Mouse (Mus musculus): ENCODE measurements around the gene 1600014C23Rik. TPM values are rescaled to one million over a fixed set of nuclear protein-coding genes. Genes with fewer than 3 reads are reported as not detected.

1600014C23Rik gene
- total RNA-seq, 1 experiment from 2014 or later: not detected

DNA sequence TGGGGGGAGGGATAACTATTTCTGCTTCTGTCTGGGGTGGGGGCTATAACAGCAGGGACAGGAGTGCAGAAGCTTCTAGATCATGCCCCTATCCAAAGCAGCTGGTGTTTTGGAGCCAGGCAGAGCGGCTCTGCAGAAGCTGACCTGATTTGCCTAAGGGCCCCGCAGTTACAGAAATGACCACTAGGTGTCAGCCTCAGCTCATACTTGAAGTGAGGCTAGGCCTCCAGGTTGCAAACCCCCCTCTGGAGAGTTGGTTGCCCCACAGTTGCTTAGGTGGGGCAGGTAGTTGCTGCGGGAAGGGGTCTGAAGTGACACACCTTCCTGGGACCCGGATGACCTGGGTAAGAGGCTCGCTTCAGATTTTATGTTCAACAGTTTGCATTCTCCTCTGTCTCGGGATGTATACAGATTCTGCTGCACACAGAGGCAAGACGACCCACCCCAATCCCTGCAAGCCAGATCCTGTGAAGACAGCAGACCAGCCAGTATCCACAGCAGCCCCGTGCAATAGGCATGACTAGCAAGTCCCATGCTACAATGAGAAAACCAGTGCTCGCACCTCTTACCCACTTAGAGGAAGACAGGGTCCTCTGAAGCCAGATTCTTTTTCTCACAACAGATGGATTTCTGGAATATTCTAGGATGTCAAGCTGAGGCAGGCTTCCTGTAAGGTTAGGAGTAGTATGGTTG is 2.3 kb downstream of the 1600014C23Rik start:
- ATAC-seq (ENCODE audit: extremely low read depth, insufficient number of reproducible peaks, low FRiP score, poor library complexity, severe bottlenecking): peak; percentile 61

DNA sequence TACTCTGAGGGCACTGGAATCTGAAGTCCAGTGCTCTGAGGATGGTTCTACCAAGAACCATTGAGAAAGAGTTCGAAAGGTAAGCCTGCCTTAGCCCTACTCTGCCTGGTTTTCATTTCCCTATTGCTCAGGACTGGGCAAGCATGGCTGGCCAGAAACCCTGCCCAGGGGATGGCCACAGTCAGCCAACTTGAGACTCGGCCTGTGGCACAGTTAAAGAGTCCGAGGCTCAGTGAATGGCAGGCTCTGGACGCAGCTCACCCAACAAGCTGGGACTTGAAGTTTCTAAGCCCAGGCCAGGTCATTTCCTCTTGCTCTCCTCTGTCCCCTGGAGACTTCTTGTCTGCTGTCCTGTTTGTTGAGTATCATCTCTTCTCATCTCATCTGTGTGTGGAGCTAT is 2.9 kb downstream of the 1600014C23Rik start:
- ATAC-seq (ENCODE audit: extremely low read depth, insufficient number of reproducible peaks, low FRiP score, poor library complexity, severe bottlenecking): no peak

DNA sequence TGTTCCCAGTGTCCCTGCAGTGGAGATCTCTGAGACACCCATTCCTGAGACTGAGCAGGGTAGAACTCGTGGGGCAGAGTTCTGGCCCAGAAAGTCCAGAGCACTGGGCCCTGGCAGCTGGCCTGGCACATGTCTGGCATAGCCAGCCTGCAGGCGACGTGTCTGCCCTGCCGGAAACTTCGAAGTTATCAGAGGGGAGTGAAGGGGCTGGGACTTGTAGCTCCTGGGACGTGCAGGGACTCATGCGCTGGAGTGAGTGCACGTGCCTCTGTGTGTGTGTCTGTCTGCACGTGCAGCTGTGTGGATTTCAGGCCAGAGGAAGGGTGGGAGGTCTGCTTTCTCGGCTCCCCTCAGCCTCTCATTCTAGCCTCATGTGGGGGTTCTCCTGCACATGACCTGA is 4.3 kb downstream of the 1600014C23Rik start:
- ATAC-seq (ENCODE audit: extremely low read depth, insufficient number of reproducible peaks, low FRiP score, poor library complexity, severe bottlenecking): no peak

DNA sequence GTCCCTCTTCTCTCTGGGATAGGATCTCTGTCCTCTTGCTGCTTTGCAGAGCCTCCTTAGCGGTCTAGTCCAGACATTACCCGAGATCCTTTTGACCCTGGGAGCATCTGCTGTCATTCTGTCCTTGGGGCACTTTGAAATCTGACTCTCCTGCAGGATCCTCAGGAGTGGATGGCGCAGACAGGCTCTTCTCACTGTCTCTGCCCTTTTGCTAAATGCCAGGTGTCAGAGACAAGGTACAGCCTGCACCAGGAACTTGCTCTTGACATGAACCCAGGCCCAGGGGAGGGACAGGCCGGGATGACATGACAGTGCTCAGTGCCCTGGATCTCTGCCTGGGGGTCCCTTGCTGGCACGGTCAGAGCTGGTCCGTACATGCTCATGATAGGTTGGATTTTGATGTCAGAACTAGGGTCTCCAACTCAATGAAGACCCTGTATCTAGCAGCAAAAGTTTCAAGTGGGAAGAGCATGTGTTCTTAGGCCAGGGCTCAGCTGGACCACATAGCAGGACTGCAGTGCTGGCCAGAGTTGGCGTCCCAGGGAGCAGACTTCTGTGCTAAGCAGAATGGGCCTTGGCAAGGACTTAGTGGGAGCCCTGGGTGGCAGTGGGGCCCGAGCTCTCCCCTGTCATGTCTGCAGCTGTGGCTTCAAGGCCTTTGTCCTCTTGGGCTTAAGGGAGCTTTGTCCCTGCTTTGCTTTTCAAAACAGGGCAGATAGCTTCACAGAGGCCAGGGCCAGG is 5.5 kb downstream of the 1600014C23Rik start:
- ATAC-seq (ENCODE audit: extremely low read depth, insufficient number of reproducible peaks, low FRiP score, poor library complexity, severe bottlenecking): no peak

DNA sequence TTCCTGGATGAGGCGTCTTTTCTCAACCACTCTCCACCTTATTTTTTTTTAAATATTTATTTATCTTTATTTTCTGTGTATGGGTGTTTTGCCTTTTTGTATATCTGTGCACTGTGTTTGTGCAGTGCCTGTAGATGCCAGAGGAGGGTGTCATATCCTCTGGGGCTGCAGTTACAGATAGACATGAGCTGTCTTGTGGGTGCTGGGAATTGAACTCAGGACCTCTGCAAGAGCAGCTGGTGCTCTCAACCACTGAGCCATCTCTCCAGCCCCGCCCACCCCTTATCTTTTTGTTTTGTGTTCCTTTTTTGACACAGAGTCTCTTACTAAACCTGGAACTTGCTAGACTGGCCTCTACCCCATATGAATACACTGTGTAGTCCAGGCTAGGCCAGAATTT is 6.2 kb downstream of the 1600014C23Rik start:
- ATAC-seq (ENCODE audit: extremely low read depth, insufficient number of reproducible peaks, low FRiP score, poor library complexity, severe bottlenecking): no peak

DNA sequence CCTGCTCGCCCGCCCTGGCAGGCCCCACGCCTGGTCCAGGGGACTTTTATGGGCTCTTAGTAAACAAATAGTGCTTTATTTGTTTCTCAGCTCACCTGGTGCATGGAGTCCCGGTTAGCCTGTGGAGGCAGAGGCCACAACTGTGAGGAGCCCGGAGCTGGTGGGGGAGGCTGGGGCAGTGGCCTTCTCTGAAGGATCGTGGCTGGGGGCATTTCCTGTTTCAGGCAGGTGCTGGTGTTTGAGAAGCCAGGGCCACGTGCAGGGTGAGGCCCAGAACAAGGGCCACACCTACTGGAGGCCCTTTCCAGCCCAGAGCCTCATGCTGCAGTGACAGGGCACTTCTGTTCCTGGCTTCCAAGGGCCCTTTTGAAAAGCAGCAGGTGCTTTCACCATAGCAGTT is 7.4 kb downstream of the 1600014C23Rik start:
- no peak for ATAC-seq (ENCODE audit: extremely low read depth, insufficient number of reproducible peaks, low FRiP score, poor library complexity, severe bottlenecking)

DNA sequence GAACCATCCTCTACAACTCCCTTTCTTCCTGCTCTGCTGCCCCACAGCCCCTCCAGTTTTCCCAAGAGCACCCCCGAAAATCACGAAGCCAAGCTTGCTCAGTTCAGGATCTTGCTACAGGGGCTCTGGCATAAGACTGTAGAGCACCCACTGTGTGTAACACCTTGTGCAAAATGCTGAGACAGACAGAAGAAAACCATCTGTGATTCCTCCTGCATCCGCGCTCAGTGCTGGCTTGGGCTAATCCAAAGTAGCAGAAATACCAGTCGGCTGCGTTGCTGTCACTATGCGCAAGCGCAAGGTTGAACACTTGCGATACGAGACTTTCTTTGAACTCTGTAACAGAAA is 9.1 kb downstream of the 1600014C23Rik start:
- ATAC-seq (ENCODE audit: extremely low read depth, insufficient number of reproducible peaks, low FRiP score, poor library complexity, severe bottlenecking): no peak

DNA sequence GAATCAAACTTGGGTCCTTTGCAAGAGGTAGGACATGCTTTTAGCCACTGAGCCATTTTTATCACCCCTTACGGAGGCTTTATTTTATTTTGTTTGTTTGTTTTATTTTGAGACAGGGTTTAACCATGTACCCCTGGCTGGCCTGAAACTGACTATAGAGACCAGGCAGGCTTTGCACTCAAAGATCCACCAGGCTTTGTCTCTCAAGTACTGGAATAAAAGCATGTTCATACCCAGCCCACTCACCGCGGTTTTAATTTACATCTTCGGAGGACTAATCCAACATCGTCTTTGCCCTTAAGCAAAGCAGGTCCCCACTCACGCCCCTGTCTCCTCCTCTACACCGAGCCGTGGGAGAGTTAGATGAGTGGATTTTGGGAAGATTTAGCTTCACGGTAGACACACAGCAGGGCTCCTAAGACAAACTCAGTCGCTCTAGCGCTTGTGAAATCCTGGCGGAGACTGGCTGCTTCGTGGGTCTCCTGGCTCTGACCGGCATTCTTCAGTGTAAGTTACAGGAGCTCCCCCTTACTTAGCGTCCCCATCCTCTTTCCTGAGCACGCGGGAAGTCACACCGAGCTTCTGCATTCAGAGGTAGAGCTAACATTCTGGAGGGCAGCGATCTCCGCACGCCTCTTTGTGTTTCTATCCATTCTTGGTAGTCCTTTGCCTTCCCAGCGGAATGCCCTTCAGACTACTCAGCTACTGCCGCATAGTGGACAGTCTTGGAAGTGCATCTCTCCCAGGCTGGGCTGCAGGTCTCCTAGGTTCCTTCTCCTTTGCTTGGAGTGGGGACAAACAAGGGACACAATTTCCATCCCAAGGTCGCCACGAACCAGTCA is 9.7 kb downstream of the 1600014C23Rik start:
- ATAC-seq (ENCODE audit: extremely low read depth, insufficient number of reproducible peaks, low FRiP score, poor library complexity, severe bottlenecking): peak; percentile 67; the same call in 1 of the 2 replicates

DNA sequence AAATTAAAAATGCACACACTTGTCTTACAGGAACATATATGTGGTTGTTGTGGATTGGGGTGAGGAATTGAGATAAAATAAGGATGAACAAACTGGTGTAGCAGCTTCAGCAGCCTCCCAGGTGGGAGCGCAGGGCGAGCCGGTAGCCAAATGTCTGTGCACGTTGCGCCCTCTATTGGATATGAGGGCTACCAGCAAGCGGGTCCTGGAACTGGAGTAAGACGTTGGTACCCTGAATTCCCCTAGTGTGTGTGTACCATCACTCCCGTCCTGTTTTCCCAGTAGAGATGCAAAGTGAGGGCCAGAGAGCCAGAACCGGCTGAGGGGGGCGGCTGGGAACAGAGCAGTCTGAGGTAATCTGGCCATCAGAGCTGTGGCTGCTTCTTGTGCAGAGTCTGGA is 15.3 kb downstream of the 1600014C23Rik start:
- peak; percentile 64 for ATAC-seq (ENCODE audit: extremely low read depth, insufficient number of reproducible peaks, low FRiP score, poor library complexity, severe bottlenecking)

DNA sequence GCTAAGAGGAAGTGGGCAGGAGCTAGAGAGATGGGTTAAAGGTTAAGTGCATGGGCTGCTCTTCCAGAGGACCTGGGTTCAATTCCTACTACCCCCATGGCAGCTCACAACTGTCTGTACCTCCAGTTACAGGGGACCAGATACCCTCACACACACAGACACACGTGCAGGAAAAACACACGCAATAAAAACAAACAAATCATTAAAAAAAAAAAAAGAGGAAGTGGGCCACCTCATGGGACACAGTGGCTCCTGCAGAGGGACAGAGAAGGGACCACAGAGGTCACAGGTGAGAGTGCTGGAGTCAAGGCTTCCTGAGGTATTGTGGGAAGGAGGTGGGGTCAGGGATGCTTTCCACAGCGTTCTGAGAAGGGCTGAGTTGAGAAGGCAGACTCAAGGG is 22.1 kb downstream of the 1600014C23Rik start:
- ATAC-seq (ENCODE audit: extremely low read depth, insufficient number of reproducible peaks, low FRiP score, poor library complexity, severe bottlenecking): no peak

DNA sequence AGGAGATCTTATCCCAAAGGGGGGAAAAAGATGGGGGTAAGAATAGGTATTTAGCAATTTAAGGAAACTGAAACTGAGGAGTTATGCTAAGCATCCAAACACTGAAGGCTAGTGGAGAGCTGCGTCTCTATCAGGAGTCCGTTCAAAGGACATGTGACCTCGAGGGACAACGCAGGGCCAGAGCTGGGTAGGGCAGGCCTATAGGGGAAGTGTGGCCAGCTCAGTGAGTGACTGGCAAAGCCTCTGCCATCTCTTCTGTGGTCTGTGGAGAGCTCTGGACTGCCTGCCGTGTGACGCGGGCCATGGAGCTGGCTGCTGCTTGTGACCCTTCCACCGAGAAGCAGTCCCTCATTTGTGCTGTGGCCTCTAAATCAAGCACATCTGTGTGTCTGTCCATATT is 23.2 kb downstream of the 1600014C23Rik start:
- ATAC-seq (ENCODE audit: extremely low read depth, insufficient number of reproducible peaks, low FRiP score, poor library complexity, severe bottlenecking): no peak

DNA sequence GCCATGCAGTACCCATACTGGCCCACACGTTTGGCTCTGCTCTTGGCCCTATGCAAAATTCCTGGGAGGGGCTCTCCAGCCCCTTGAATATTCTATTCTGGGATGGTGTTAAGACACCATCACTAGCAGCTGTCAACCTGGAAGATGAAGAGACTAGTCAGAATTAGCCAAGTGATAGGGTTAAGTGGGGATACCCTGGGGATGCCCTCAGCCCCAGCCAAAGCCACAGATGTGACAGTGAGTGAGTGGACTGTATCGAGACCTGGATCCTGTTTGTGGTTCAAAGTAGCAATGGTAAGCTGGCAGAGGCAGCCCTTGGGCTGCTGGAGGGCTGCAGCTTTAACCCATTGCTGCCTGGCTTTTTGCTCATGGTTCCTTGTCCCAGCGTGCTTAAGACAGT is 23.8 kb downstream of the 1600014C23Rik start:
- no peak for ATAC-seq (ENCODE audit: extremely low read depth, insufficient number of reproducible peaks, low FRiP score, poor library complexity, severe bottlenecking)

DNA sequence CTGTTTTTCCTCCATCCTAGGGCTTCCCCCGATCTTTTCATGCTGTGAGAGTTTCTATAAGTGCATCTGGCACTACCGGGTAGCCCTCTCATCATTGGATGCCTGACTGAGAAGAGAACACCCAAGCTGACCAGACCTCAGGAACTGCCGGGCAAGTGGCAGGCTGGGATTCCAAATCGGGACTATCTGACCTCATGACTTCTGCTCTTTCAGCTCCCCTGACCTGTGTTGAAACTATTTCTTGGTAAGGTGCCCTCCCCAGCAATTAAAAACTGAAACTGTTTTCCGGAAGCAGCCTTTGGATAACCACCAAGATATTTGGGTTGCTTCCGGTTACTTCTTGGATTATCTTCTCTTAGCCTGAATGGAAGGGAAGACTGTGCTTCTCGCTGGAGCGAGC is 25.5 kb downstream of the 1600014C23Rik start:
- no peak for ATAC-seq (ENCODE audit: extremely low read depth, insufficient number of reproducible peaks, low FRiP score, poor library complexity, severe bottlenecking)

DNA sequence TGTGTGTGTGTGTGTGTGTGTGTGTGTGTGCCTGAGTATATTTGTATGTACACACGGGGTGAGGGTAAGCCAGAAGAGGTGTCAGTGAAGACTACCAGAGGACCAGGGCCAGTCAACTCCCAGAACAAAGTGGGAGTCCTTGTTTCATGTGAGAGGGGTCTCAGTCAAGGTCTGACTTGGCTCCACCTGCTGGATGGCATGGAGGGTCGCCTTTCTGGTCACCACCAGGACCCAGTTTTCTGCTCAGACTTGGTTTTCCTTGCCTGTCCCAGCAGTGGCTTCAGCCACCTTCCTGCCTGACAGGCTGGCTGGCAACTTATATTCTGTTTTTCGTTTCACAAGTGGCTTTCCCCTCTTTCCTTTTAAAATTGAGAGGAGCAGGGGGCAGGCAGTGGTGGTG is 26.3 kb downstream of the 1600014C23Rik start:
- ATAC-seq (ENCODE audit: extremely low read depth, insufficient number of reproducible peaks, low FRiP score, poor library complexity, severe bottlenecking): no peak

DNA sequence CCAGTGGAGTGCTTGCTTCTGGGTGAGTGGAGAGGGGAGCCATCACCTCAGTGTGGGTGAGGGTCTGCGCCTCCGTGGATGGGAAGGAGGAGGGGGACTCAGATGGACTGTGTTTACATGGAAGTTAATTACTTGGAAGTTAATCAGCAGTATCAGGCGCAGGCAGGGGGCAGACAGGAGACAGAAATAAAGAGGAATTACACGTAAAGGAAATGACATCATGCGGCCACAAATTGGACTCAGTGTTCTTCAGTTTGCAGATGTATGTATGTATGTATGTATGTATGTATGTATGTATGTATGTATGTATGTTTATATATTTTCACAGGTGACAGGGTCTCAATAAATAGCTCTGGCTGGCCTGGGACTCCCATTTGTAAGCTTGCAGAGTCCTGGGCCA is 26.8 kb downstream of the 1600014C23Rik start:
- no peak for ATAC-seq (ENCODE audit: extremely low read depth, insufficient number of reproducible peaks, low FRiP score, poor library complexity, severe bottlenecking)

DNA sequence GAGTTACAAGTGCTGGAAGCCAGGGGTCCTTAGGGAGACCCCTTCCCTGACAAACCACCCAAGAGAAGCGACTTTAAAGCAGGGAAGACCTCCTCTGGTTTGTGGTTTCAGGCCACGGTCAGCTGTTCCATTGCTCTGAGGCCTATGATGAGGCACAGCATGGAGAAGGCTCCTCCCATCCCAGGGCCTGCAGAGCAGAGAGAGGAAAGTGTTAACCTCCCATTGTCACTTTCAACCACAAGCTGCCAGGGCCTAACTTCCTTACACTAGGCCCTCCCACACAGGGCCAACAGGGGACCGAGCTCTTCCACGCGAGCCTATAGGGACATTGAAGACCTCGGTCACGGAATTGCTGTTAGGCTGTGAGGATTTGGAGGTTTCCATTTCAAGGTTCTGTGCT is 30.5 kb downstream of the 1600014C23Rik start:
- ATAC-seq (ENCODE audit: extremely low read depth, insufficient number of reproducible peaks, low FRiP score, poor library complexity, severe bottlenecking): peak; percentile 15; the same call in 1 of the 2 replicates

DNA sequence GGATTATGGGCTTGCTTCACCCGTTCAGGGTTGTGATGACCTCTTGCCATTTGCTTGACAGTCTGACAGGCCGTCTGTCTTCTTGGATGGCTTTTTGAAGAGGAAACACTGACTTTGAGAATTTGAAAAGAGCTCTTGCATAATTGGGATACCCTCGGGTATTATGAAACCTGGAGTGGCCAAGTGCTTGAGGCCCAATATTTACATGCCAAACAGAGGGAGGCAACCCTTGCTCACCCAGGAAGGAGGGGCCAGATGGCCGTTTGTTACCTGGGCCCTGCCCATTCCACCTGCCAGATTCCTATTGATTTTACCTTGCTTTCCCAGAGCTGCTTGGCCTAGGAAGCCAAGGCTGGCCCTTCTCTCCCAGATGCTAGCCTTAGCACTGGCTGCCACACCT is 31.4 kb downstream of the 1600014C23Rik start:
- no peak for ATAC-seq (ENCODE audit: extremely low read depth, insufficient number of reproducible peaks, low FRiP score, poor library complexity, severe bottlenecking)

DNA sequence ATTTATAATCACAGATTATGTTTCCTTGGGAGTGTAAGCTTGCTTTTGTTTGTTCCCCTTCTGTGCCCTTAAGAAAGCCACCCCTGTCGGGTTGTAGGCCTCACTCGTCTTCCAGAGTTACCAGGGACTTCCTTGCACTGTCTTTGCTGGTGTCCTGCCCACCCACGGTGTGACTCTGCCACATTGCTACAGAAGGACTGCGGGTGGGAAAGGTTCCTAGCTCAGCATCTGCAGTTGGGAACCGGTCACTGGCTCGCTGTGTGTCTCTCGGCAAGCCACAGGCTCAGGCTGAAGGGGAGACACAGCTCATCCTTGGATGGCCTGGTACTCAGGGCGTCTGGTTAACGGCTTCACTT is 32.4 kb downstream of the 1600014C23Rik start:
- ATAC-seq (ENCODE audit: extremely low read depth, insufficient number of reproducible peaks, low FRiP score, poor library complexity, severe bottlenecking): no peak

DNA sequence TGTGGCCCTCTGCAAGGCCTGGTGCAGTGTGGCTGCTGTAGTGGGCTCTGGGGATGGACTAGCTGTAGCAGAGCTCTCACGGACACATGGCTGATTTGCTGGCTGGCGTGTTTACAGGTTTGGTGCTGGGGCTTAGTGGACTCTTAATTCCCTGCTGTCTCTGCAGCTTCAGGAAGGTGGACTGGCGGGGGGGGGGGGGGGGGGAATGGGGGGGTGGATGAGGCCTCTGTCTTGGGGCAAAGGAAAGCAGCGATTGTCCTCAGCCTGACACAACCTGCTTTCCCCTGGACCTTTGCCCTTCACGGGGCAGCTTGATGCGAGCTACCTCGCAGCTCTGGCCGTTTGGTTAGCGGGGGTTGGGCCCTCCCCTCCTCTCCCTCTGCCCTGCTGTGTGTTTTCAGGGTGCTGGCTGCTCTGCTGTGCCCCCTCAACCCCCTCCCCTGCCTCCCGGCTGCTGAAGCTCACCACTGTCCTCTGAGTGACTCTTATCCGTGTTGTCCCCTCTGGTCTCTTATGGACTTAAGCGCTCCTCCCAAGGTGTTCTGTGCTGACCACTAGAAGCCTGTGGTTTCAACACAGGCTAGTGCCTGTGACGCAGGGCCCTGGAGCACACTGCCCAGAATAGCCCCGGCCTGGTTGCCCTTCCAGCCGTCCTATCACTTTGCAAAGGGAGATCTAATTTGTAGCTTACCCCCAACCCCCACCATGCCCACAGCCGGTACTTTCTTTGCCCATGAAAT is 33.0 kb downstream of the 1600014C23Rik start:
- no peak for ATAC-seq (ENCODE audit: extremely low read depth, insufficient number of reproducible peaks, low FRiP score, poor library complexity, severe bottlenecking)

All from neutrophil, adult 5-6 weeks (primary cell).